Mouse (Mus musculus): ENCODE data around the gene H2-Eb1. TPM values are rescaled to one million over a fixed set of nuclear protein-coding genes. Genes with fewer than 3 reads are reported as not detected.

Gene H2-Eb1
- total RNA-seq (2021) (100 to 1,000 TPM in 1 of 2 experiments, 10 to 100 TPM in 1; 67.3 to 144 TPM), polyA plus RNA-seq (2012; rRNA removed) (59.2 and 66.0 TPM in 2 replicates)
- long read RNA-seq, transcript H2-Eb1-203 (6 exons, 1,669 nt) = major isoform, 76 of 83 reads
- long read RNA-seq, partial matches to known transcripts = 4 of 83 reads
- long read RNA-seq, other reads (novel, unspliced or antisense) = 3 of 83 reads

DNA sequence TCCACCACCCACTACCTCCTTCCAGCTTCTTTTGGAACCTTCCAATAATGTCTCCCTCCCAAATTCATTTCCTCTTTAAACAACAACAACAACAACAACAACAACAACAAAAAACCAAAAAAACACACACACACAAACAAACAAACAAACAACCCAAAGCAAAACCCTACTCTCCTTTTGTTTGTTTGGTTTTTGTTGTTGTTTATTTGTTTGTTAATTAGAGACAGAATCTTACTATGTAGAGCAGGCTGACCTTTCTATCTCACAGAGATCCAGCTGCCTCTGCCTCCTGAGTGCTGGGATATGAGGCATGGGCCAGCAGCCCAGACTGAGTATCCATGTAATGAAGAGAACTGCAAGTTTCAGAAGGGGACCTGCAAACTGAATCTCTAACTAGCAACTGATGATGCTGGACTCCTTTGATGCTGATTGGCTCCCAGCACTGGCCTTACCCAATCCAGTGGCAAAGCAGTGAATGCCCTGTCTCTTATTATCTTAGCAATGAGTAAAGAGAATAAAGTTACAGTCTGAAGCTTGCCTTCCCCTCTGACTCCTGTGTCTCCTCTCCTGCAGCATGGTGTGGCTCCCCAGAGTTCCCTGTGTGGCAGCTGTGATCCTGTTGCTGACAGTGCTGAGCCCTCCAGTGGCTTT is at the start of gene H2-Eb1:
TSS of gene H2-Eb1 (plus strand) at position 488 of the 651 bp plus-strand sequence.
- peak; percentile 87 for DNase-seq

DNA sequence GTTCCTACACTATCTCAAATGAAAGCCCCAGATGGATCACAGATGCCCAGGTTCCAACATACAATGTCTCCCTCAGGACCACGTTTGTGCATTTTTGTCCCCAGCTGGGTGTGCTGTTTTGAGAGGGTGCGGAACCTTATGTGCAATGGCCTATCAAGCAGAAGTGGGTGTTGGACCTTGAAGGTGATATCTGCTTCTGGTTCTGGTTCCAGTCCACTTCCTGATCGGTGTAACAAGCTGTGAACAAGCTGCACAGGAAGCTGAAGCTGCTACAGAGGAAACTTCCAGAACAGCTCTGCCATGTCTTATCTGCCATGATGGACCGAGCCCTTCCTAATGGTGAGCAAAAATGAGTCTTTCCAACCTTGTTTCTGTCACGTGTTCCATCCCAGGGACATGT is 49.2 kb upstream of the H2-Eb1 start:
- no peak for DNase-seq

DNA sequence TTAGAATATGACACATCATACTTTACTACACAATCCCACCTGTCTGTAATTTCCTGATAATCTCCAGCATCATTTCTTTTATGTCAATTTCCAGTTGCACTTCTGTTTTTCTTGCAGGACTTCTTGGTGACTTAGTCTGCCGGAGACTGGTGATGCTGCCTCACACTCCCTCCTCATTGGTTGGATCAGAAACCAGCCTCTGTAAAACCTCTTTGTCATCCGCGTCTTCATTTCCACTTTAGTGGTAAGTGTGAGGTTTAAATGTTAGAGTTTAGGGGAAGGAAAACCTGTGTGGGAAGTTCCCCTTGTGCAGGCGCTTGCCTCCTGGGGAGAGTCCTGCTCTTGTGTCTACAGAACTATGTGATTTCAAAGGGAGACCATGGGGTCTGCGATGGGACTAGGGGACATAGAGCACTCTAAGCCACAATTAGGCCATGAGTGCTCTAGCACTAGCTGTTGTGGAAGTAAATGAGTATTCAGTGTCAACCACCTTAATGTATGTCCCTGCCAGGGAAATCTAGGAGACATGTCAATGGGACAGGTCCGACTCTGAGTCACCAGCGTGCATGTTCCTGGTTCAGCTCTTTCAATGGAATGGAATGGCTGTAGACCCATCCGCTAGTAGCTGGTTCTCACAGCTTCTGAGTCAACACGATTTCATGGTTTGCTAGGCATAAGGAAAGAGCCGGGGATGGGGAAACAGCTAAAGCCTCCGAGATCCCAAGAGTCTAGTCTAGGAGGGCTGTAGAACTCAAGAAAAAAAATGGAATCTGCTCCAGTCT is 47.9 kb upstream of the H2-Eb1 start, which contains the start of gene H2-Ab1:
TSS of gene H2-Ab1 (plus strand) at position 96 of the 782 bp plus-strand sequence.
- peak; percentile 78 for DNase-seq

DNA sequence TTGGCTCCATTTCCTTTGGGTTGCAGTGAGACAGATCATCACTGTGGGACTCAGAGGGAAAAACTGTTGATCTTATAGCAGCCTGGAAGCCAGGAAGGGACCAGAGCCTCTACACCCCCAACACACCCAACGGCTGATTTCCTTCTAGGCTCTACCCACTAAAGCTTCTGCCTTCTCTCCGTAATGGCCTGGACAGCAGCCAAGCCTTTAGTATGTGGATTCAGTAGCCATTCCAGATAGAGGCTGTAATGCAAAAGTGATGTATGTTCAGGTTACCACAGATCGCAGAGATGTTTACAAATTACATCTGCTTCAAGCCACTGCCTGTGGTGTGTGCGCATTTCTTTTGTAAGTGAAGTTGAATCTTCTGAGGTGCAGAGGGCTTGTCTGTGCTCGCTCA is 45.1 kb upstream of the H2-Eb1 start:
- no peak for DNase-seq

DNA sequence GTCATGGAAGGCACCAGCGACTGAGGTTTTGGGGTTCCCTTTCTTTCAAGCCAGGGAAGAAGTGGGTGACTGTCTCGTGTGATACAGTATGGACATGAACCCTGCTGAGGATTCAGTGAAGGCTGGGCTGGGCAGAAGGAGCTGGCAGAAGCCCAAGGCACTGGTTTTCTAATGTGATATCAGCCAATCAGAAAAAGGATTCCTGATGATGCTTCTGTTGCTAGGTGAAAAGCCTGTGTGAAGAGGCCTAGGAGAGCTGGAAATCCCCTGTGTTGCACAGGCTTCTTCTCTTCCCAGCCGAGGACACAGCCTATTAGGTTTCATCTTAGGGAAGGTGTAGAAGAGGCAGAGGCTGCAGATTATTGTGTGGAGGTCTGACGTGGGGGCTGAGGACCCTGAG is 44.2 kb upstream of the H2-Eb1 start:
- peak; percentile 71 for DNase-seq

DNA sequence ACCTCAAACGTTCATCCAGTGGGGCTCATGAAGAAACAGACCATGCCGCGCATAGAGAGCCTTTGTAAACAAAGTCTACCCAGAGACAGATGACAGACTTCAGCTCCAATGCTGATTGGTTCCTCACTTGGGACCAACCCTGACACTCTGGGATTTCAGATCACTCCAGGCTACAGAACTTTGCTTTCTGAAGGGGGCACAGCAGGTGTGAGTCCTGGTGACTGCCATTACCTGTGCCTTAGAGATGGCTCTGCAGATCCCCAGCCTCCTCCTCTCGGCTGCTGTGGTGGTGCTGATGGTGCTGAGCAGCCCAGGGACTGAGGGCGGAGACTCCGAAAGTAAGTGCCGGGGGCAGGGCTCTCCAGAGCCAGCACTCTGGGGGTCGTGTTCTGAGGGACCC is 42.6 kb upstream of the H2-Eb1 start:
- peak; percentile 67 for DNase-seq

DNA sequence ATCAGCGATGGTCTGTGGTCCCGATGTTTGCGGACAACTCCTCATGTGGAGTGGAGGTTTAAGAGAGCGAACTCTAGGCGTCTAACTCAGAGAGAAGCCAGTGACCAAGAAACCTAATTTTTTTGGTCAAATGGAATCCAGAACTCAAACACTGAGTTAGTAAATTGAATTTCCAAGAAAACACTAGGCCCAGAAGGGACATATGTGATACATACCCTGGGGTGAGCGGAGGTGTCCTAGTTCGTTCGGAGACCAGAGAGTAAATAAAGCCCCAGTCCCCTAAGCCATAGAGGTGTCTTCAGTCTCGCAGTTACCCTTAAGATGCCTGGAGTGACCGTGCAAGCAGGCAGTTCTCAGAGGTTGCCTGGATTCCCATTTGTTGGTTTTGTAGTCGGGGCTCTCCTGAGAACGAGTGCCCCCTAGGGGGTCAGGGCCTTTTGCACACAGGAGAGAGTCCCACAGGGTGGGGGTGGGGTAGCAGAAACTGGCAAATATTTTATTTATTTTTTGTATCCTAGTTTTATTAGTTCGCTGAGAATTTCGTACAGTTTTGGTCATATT is 41.8 kb upstream of the H2-Eb1 start:
- no peak for DNase-seq

DNA sequence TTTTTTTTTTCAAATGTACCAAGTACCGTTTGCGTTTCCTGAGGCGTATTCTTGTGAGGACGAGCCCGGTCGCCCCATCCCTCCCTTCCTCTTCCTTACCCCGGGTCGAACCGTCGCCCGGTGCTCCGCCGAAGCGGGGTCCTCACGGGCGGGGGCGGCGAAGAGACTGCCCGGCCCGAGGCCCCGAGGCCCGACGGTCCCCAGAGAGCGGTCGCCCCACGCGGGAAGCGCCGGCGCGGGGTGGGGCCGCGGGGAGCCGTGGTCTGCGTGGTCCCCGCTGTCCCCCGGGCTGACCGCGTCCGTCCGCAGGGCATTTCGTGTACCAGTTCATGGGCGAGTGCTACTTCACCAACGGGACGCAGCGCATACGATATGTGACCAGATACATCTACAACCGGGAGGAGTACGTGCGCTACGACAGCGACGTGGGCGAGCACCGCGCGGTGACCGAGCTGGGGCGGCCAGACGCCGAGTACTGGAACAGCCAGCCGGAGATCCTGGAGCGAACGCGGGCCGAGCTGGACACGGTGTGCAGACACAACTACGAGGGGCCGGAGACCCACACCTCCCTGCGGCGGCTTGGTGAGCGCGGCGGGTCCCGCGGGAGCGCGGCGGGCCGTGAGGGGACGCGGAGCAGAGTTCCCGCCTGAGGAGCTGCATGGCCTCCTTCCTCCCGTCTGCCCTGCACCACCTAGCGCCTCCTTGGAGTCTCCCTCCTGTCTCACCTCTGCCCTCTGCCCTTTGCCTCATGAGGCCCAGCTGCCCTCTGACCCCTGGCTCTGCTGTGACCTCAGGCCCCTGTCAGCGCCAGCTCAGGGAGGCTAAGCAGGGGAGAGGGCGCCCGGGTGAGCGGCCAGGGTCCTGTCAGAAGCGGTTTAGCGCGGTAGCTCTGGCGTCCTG is 41.0 kb upstream of the H2-Eb1 start:
- no peak for DNase-seq

DNA sequence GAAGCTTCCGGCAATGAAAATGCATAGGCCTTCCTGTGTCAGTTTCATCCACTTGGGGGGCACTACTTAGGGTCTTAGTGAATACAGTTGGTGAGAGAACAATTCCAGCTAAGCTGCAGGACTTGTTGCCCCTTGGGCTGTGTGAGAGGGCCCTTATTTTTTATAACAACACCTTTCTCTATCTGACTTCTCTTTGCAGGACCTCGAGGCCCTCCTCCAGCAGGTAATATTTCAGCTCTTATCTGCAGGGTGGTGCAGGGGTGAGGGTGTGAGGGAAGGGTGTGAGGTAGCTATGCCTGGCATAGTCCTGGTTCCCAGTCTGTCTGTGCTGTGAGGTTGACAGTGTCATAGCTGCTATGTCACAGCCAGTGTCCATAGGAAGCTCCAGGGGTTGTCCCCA is 37.4 kb upstream of the H2-Eb1 start:
- DNase-seq = no peak

DNA sequence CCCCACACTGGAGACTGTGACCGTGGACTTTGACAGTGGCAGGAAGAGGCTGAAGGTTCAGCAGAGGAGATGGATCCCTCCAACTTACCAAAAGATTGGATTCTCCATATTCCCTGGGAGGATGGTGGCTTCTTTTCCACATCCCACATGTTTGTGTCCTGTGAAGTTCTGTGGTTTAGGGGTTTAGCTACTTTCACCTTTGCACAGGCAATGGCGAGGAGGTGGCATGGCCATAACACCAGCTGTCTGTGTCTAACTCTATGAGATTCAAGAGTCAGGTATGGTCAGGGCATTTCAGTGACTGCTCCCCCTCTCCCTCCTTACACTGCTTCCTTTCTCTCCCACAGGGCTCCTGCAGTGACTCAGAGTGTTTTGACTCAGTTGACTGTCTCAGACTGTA is 36.9 kb upstream of the H2-Eb1 start:
- no peak for DNase-seq

DNA sequence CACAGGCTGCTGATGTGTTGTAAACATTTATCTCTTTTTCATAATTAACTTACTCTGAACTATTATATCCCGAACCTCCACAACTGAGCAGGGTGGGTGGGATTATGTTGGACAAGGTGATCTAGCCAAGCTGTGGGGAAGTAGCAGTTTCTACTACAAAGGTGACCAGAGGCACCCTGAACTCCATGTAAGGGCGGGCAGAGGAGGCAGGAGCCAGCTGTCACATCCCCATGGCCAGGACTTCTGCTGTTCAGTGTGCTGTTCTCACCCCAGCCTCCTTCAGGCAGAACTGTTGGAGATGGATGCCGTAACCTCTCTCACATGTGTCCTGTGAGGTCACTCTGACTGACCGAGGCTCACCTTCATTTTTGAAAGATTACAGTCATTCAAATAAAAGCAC is 35.9 kb upstream of the H2-Eb1 start:
- DNase-seq = no peak

DNA sequence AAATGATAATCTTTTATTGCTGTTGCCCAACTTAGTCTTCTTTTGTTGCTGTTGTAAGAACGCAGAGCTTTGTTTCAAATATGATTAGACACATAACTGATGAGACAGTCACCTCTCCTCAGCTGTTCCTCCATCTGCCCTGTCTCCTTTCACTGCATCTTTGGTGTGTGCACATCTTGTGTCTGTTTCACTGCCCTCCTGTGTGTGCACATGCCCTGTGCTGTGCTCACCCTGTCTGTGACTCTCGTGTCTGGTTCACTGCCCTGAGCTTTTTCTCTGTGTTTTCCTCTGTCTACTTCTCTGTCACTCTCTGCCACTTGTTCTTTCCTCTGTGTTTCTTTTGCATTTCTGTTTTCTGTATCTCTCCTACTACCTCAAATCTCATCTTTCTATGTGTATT is 35.4 kb upstream of the H2-Eb1 start:
- DNase-seq = no peak

DNA sequence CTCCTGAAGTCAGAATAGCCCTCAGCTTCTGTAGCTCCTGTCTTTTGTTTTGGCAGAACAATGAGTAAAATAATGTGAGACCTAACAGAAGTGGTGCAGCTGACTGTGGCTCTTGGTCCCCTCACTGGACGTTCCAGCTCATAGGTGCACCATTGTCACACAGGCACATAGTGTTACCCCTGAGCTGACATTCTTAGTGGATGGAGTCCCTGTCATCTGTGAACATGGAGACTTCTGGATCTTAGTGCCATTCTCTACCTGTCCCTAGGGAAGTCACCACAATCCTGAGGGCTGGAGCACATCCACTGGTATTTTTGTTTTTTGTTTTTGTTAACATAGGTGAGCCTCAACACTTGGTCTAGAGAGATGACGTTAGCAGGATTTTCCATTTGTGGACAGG is 34.7 kb upstream of the H2-Eb1 start:
- no peak for DNase-seq

DNA sequence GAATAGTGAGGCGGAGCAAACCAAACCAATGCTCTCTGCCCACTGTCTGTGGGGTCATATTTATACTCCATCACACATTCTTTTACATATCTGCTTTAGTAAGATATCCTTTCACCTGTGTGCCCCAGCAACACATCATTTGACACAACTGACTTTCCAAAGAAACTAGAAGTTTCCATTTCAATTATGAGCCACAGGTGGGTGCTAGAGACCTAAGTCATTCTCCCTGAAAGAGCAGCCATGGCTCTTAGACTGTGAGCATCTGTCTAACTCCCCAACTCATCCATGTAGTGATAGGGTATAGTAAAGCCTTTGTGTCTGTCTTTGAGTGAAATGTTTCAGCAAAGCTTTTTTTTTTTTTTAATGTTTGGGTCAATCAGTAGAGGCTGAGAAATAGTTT is 33.6 kb upstream of the H2-Eb1 start:
- no peak for DNase-seq

DNA sequence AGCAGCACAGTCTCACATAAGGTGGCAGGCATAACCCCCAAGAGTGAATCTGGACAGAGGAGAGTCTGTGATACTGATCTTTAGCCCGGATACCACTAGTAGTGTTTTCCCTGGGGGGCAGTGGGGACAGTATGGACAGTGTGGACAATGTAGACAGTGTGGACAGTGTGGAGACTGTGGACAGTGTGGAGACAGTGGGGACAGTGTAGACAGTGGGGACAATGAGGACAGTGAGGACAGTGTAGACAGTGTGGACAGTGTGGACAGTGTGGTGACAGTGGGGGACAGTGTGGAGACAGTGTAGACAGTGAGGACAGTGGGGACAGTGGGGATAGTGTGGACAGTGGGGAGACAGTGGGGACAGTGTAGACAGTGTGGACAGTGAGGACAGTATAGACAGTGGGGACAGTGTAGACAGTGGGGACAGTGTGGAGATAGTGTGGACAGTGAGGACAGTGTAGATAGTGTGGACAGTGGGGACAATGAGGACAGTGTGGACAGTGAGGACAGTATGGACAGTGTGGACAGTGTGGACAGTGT is 25.1 kb upstream of the H2-Eb1 start:
- no peak for DNase-seq

DNA sequence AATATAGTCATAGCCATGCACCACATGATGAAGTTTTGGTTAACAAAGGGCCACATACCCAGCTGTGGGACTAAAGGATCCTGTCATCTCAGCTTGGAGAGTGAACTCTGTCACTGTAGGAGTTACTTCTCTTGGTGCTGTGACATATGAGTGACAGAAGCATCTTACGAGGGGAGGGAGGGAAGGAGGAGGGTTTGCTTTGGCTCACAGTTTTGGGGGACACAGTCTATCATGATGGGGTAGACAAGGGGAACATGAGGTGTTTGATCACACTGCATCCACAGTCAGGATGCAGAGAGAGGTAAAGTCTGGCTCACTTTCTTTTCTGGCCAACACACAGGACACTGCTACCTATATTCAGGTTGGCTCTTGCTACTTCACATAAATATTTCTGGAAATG is 23.8 kb upstream of the H2-Eb1 start:
- DNase-seq = no peak

DNA sequence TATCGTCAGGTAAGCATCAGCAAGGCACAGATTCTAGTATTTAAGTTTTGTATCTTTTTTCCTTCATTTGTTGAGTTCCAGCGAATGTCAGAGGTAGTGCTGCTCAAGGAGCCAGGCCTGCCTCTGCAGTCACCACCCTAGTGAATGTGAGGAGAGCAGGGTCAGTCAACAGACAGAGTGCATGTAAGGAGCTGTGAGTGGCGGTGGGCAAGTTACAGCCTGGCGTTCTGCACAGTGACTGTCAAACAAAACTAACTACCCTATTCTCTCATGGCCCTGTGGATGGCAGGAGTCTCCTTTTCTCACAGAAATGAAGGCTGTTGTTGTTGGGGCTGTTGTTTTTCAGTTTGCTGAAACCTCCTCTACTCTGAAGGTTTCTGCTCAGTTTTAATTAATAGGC is 20.3 kb upstream of the H2-Eb1 start:
- DNase-seq = no peak

DNA sequence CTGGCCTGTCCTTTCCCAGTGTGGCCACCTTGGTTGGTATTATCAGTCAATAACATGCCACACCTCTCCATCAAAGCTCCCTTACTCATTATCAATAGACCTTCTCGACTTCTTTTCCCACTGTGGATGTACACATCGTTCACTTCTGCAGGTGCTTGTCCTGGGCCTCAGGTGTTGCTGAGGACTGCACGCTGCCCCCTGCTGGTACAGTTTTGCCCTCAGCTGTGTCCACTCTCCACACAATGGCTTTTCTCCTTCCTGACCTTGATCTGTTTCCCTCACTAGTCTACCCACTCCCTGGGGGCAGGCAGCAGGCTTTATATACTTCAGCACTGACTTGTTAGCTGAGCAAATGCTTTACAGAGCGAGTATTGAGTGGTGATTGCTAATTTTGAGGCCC is 19.8 kb upstream of the H2-Eb1 start:
- peak; percentile 39 for DNase-seq

DNA sequence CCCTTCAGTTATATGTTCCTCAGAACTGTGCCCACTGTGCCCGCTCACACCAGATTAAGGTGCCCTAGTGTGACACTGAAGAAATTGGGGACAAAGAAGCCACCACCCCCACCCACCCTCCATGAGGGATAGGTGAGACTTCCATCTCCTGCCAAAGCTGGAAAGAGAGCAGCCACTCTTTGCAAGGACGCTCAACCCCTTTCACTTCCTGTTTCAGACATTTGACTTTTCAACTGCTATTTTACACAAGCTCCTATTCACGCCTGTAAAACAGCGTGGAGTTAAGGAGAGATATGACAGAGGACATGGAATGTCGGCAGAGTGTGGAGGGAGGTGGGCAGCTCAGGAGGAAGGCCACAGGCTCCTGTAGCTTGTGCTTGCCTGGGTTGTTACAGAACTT is 19.2 kb upstream of the H2-Eb1 start:
- DNase-seq = no peak

DNA sequence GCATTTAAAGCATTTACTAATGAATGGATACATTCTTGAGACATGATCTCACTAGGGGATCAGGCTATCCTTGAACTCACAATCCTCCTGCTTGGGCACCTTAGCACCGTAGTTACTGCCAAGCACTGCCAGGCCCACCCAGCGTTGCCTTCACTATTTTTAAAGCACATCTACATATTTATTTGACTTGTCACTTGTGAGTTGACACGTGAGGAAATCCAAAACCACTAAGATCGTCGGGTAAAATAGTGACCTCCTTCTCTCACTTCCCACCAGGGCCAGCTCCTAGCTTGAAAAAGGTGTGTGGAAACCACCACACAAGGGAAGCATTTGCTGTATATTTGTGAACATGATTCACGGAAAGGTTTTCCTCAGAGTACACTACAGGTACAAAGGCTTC is 18.7 kb upstream of the H2-Eb1 start:
- no peak for DNase-seq

DNA sequence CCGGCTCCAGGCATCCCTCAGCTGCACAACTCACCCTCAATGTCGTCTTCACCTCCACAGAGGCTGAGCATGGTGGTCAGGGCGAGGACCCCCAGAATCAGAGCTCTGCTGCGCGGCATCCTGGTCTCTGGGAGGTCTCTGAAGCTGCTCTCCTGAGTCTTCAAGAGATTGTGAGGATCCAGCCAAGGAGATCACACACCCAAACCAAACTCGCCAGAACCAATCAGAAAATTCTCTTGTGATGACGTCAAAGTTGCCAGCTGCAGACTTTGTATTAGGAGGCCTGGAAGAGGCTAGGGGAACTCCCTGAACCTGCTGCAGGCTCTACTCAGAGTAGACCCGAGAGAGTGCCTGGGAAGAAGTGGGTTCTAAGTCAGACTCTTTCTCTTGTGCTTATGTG is 18.0 kb upstream of the H2-Eb1 start, which contains the start of gene H2-Aa:
TSS of gene H2-Aa (minus strand) at position 176 of the 400 bp plus-strand sequence.
- DNase-seq = peak; percentile 87

DNA sequence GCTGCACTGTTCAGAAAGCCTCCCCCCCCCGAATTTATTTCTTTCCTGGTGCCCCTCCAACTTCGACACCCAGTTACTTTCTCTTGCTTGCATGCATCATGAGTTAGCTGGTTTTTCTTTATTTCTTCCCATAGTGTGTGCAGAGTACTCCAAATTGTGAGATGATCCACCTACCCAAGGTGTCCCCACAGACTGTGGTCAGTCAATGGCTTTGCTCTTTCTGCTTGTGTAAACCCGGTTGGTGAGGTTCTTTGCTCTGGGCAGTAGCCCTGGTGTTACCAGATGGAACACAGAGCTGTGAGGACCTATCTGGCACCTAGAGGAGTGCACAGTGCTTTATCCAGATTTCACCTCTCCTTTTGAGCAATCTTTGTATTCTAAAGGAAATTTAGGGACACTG is 17.5 kb upstream of the H2-Eb1 start:
- no peak for DNase-seq

Data from adrenal gland, adult 2 months (tissue).